Comparison of ENCODE assay signal across 8 mouse cellular contexts in genomic region chr1:65178126-65178901, GRCm38 (mm10). TPM values are rescaled to one million over a fixed set of nuclear protein-coding genes. Genes with fewer than 3 reads are reported as not detected.
A peak's percentile ranks its signal among the peaks of the same experiment; 100 is the strongest.
DNase-seq lines count a peak whose midpoint lies in the region; ATAC-seq and TF ChIP-seq lines count a peak whose summit lies in the region.

No protein-coding gene starts in this region.

- peak; percentile 87 for TF ChIP-seq CTCF in layer of hippocampus, adult 2 months (conservative IDR thresholded peaks at IDR 0.05)
- TF ChIP-seq CTCF in lung, embryonic 14.5 days (IDR thresholded peaks at IDR 0.05; ENCODE audit: low read depth) = peak; percentile 77
- peak; percentile 76 for TF ChIP-seq CTCF in olfactory bulb, adult 2 months (IDR thresholded peaks at IDR 0.05; ENCODE audit: insufficient read depth, low read depth, low read length)
- peak; percentile 81; the same call in 1 of the 2 replicates for TF ChIP-seq CTCF in thymus, adult 2 months (IDR thresholded peaks at IDR 0.05; ENCODE audit: borderline replicate concordance, control insufficient read depth, extremely low read depth, insufficient read depth, low read length, poor library complexity)

- H3K4me3 ChIP-seq in ES-E14 (ENCODE audit: insufficient read depth in 1 of 2, low read depth in 1 of 2, low read length in 2 of 2, poor library complexity in 1 of 2, severe bottlenecking in 1 of 2) = peak overlapping the region; percentile 86 to 96
- peak overlapping the region; percentile 88 for H3K4me3 ChIP-seq in forebrain, embryonic 15.5 days
- peak overlapping the region; percentile 66 for H3K4me3 ChIP-seq in layer of hippocampus, adult 2 months
- H3K4me3 ChIP-seq in lung, embryonic 14.5 days (ENCODE audit: low read depth, low read length) = peak overlapping the region; percentile 59
- H3K4me3 ChIP-seq in olfactory bulb, adult 2 months (ENCODE audit: insufficient read depth, low read depth, low read length) = peak overlapping the region; percentile 91
- peak overlapping the region; percentile 88 for H3K4me3 ChIP-seq in thymus, adult 2 months (ENCODE audit: control insufficient read depth, insufficient read depth, low read length)

- 0 out of 2 replicates have a peak, but pooled peaks have one; percentile 28 for TF ChIP-seq POLR2A in olfactory bulb, adult 2 months (IDR thresholded peaks at IDR 0.05; ENCODE audit: insufficient read depth, low read depth, low read length)
- TF ChIP-seq POLR2A in thymus, adult 2 months (IDR thresholded peaks at IDR 0.05; ENCODE audit: control insufficient read depth, extremely low read depth, insufficient read depth, low read length, poor library complexity) = no peak

- WGBS in forebrain, embryonic 15.5 days = 6% methylated on average over 27 of the region's 27 CpGs
- WGBS in lung, embryonic 14.5 days = 2% methylated on average over 27 of the region's 27 CpGs
- WGBS in olfactory bulb, adult 2 months = 3% methylated on average over 27 of the region's 27 CpGs
- WGBS in thymus, adult 2 months = 3% methylated on average over 27 of the region's 27 CpGs

- H3K36me3 ChIP-seq in ES-E14 (ENCODE audit: control insufficient read depth, insufficient read depth, low read length, poor library complexity, severe bottlenecking) = peaks cover 5% of the 10 kb centered on the region
- peaks cover 6% of the 10 kb centered on the region for H3K36me3 ChIP-seq in forebrain, embryonic 15.5 days
- H3K36me3 ChIP-seq in lung, embryonic 14.5 days (ENCODE audit: insufficient read depth) = peaks cover 13% of the 10 kb centered on the region; the same call in 1 of the 2 replicates
- H3K36me3 ChIP-seq in thymus, adult 2 months (ENCODE audit: control insufficient read depth, insufficient read depth, low read length) = no peaks in the 10 kb centered on the region

- no peaks in the 10 kb centered on the region for H3K9me3 ChIP-seq in ES-E14 (ENCODE audit: control insufficient read depth, insufficient read depth, low read depth, low read length)
- no peaks in the 10 kb centered on the region for H3K9me3 ChIP-seq in forebrain, embryonic 15.5 days
- H3K9me3 ChIP-seq in lung, embryonic 14.5 days (ENCODE audit: low read depth, low read length) = no peaks in the 10 kb centered on the region

- H3K4me2 ChIP-seq in forebrain, embryonic 15.5 days (replicated peaks) = peak overlapping the region; percentile 71
- H3K4me2 ChIP-seq in lung, embryonic 14.5 days = peak overlapping the region; percentile 75

- H3K27me3 ChIP-seq in forebrain, embryonic 15.5 days = no peaks in the 10 kb centered on the region
- no peaks in the 10 kb centered on the region for H3K27me3 ChIP-seq in lung, embryonic 14.5 days (ENCODE audit: insufficient read depth, low read length)
- H3K27me3 ChIP-seq in thymus, adult 2 months (ENCODE audit: control insufficient read depth, insufficient read depth, low read length) = no peaks in the 10 kb centered on the region

- peak overlapping the region; percentile 88 for H3K27ac ChIP-seq in ES-E14 (ENCODE audit: insufficient read depth, low read depth, low read length, poor library complexity, severe bottlenecking)
- H3K27ac ChIP-seq in forebrain, embryonic 15.5 days (replicated peaks) = peak overlapping the region; percentile 99
- H3K27ac ChIP-seq in layer of hippocampus, adult 2 months = peak overlapping the region; percentile 91
- H3K27ac ChIP-seq in lung, embryonic 14.5 days (ENCODE audit: low read depth) = peak overlapping the region; percentile 96
- peak overlapping the region; percentile 65 for H3K27ac ChIP-seq in olfactory bulb, adult 2 months (ENCODE audit: insufficient read depth, low read depth, low read length)
- peak overlapping the region; percentile 60 for H3K27ac ChIP-seq in thymus, adult 2 months (ENCODE audit: control insufficient read depth, insufficient read depth, low read length)

- intact Hi-C loops in heart, postnatal 36 days (cut with DNase I) = loop anchor here (2.0 kb wide), 1 partner anchor 132 kb away; no protein-coding TSS in a partner anchor

- peak; percentile 98 for DNase-seq in ES-E14 (ENCODE audit: low read depth, low spot score)
- DNase-seq in cerebellum, adult 11-12 months = peak; percentile 86
- peak; percentile 95 to 96 for DNase-seq in heart, postnatal 36 days
- DNase-seq in layer of hippocampus, adult 2 months (ENCODE audit: low spot score in 2 of 2) = peak; percentile 92
- DNase-seq in lung, embryonic 14.5 days = peak; percentile 95
- peak; percentile 95 for DNase-seq in thymus, adult 2 months

- peak overlapping the region; percentile 81 for H3K9ac ChIP-seq in ES-E14 (ENCODE audit: insufficient read depth, low read depth, low read length, poor library complexity, severe bottlenecking)
- H3K9ac ChIP-seq in forebrain, embryonic 15.5 days (replicated peaks) = peak overlapping the region; percentile 95
- H3K9ac ChIP-seq in lung, embryonic 14.5 days = peak overlapping the region; percentile 66

- H3K4me1 ChIP-seq in ES-E14 (ENCODE audit: control insufficient read depth in 2 of 2, insufficient read depth in 2 of 2, low read length in 2 of 2, poor library complexity in 1 of 2) = peaks cover 0 to 3% of the 10 kb centered on the region in 2 experiments; a peak in 1 of 4 replicates
- H3K4me1 ChIP-seq in forebrain, embryonic 15.5 days = peaks cover 48% of the 10 kb centered on the region
- 0 out of 2 replicates have a peak, but pooled peaks cover 4% of the 10 kb centered on the region for H3K4me1 ChIP-seq in lung, embryonic 14.5 days (ENCODE audit: insufficient read depth)
- peaks cover 5% of the 10 kb centered on the region; the same call in 1 of the 2 replicates for H3K4me1 ChIP-seq in olfactory bulb, adult 2 months (ENCODE audit: control insufficient read depth, insufficient read depth, low read length)
- H3K4me1 ChIP-seq in thymus, adult 2 months (replicated peaks; ENCODE audit: control insufficient read depth, insufficient read depth, low read length) = no peaks in the 10 kb centered on the region

- ATAC-seq in forebrain, embryonic 15.5 days (replicated peaks) = peak; percentile 87
- ATAC-seq in lung, embryonic 14.5 days (ENCODE audit: insufficient read depth) = peak; percentile 88

- in situ Hi-C loops in ES-E14 (cut with MboI; ENCODE audit: low sequenced_read_pairs in 2 of 2, unreplicated experiment in 2 of 2) = no loop called here

TF ChIP-seq in ES-E14, 5 proteins besides CTCF, POLR2A, EP300 and RAD21:
- no peak for TF ChIP-seq MAFK (IDR thresholded peaks at IDR 0.05; ENCODE audit: insufficient read depth, low read depth, low read length)
- TF ChIP-seq HCFC1 (IDR thresholded peaks at IDR 0.05; ENCODE audit: borderline replicate concordance, insufficient read depth, low read length) = peak; percentile 58; the same call in 1 of the 2 replicates
TF ChIP-seq in ES-E14: peak in this region for 1.

RNA-seq across cellular contexts. Expression of gene Idh1, which starts 8.0 kb away (rescaled TPM):
- 25.0 and 51.1 TPM in 2 replicates for total RNA-seq in ES-E14 (2012; rRNA removed)
- polyA plus RNA-seq in forebrain, embryonic 15.5 days (2015; fragmentation: Nextera tagmentation; extraction: Ambion mirVana) = 450 and 468 TPM in 2 replicates
- 100 to 1,000 TPM in 1 of 2 experiments, 10 to 100 TPM in 1; 88.6 to 114 TPM for total RNA-seq in heart, postnatal 36 days (2021)
- total RNA-seq in layer of hippocampus, adult 2 months (2021) = 10 to 100 TPM; 41.5 to 49.6 TPM
- 113 and 114 TPM in 2 replicates for polyA plus RNA-seq in lung, embryonic 14.5 days (2014; fragmentation: Nextera tagmentation; extraction: Ambion mirVana)
- polyA plus RNA-seq in olfactory bulb, adult 2 months (2012; ENCODE audit: insufficient read depth, insufficient read length, low replicate concordance, missing spikeins) = not detected in 2 replicates
- polyA plus RNA-seq in thymus, adult 2 months (2012; rRNA removed) = 13.3 and 14.4 TPM in 2 replicates

RNA-seq across cellular contexts. Expression of gene Pikfyve, which starts 8.2 kb away (rescaled TPM):
- 29.1 and 30.4 TPM in 2 replicates for total RNA-seq in ES-E14 (2012; rRNA removed)
- 14.3 and 16.5 TPM in 2 replicates for polyA plus RNA-seq in forebrain, embryonic 15.5 days (2015; fragmentation: Nextera tagmentation; extraction: Ambion mirVana)
- 10 to 100 TPM; 11.4 to 12.4 TPM for total RNA-seq in heart, postnatal 36 days (2021)
- total RNA-seq in layer of hippocampus, adult 2 months (2021) = 10 to 100 TPM; 43.8 to 47.7 TPM
- polyA plus RNA-seq in lung, embryonic 14.5 days (2014; fragmentation: Nextera tagmentation; extraction: Ambion mirVana) = 14.4 and 15.5 TPM in 2 replicates
- polyA plus RNA-seq in olfactory bulb, adult 2 months (2012; ENCODE audit: insufficient read depth, insufficient read length, low replicate concordance, missing spikeins) = not detected in 2 replicates
- 13.4 and 13.7 TPM in 2 replicates for polyA plus RNA-seq in thymus, adult 2 months (2012; rRNA removed)

RNA-seq across cellular contexts. Expression of gene D630023F18Rik, which starts 55.3 kb away (rescaled TPM):
- total RNA-seq in ES-E14 (2012; rRNA removed) = 4.7 and 6.1 TPM in 2 replicates
- 0.86 and 0.98 TPM in 2 replicates for polyA plus RNA-seq in forebrain, embryonic 15.5 days (2015; fragmentation: Nextera tagmentation; extraction: Ambion mirVana)
- not detected for total RNA-seq in heart, postnatal 36 days (2021)
- total RNA-seq in layer of hippocampus, adult 2 months (2021) = 1 to 10 TPM; 8.4 to 8.8 TPM
- polyA plus RNA-seq in lung, embryonic 14.5 days (2014; fragmentation: Nextera tagmentation; extraction: Ambion mirVana) = 0.14 TPM in 1 of 2 replicates, not detected in the other
- not detected in 2 replicates for polyA plus RNA-seq in olfactory bulb, adult 2 months (2012; ENCODE audit: insufficient read depth, insufficient read length, low replicate concordance, missing spikeins)
- 0.18 TPM in 1 of 2 replicates, not detected in the other for polyA plus RNA-seq in thymus, adult 2 months (2012; rRNA removed)

RNA-seq across cellular contexts. Expression of gene Gm28845, which starts 59.0 kb away (rescaled TPM):
- 0.58 TPM in 1 of 2 replicates, not detected in the other for total RNA-seq in ES-E14 (2012; rRNA removed)
- polyA plus RNA-seq in forebrain, embryonic 15.5 days (2015; fragmentation: Nextera tagmentation; extraction: Ambion mirVana) = not detected in 2 replicates
- not detected for total RNA-seq in heart, postnatal 36 days (2021)
- total RNA-seq in layer of hippocampus, adult 2 months (2021) = under 1 TPM in 1 of 2 experiments, not detected in 1; 0.76 TPM
- not detected in 2 replicates for polyA plus RNA-seq in lung, embryonic 14.5 days (2014; fragmentation: Nextera tagmentation; extraction: Ambion mirVana)
- polyA plus RNA-seq in olfactory bulb, adult 2 months (2012; ENCODE audit: insufficient read depth, insufficient read length, low replicate concordance, missing spikeins) = not detected in 2 replicates
- 0.19 TPM in 1 of 2 replicates, not detected in the other for polyA plus RNA-seq in thymus, adult 2 months (2012; rRNA removed)

Comparison
In these comparisons a context has a peak if more than half of its experiments do, and no peak if none do; other contexts are left out.
1. Peak in every context shown above with its lines: DNase-seq, ATAC-seq, H3K4me3 ChIP-seq and H3K27ac ChIP-seq.
2. RNA of gene Idh1, which starts 8.0 kb away (polyA plus RNA-seq): 450 to 468 TPM in forebrain, embryonic 15.5 days, 113 to 114 TPM in lung, embryonic 14.5 days and 13.3 to 14.4 TPM in thymus, adult 2 months; not detected in olfactory bulb, adult 2 months; every median in the first group is over 10 times any median in the second.